Mouse (Mus musculus) adrenal gland, postnatal 36 days (tissue): ENCODE measurements at regions not wholly inside any gene's neighbourhood (a gene's known extent, or its start where the extent isn't known, plus 50 kb on each side); places are given as distances from the start of the nearest gene placed in this dataset.

Experiments
- DNase-seq, 2 experiments: peaks; one replicate each; pipeline ENCODE4 v3.0.0; 2021; ENCODE audit warnings: mixed read lengths in 1 of 2

DNA sequence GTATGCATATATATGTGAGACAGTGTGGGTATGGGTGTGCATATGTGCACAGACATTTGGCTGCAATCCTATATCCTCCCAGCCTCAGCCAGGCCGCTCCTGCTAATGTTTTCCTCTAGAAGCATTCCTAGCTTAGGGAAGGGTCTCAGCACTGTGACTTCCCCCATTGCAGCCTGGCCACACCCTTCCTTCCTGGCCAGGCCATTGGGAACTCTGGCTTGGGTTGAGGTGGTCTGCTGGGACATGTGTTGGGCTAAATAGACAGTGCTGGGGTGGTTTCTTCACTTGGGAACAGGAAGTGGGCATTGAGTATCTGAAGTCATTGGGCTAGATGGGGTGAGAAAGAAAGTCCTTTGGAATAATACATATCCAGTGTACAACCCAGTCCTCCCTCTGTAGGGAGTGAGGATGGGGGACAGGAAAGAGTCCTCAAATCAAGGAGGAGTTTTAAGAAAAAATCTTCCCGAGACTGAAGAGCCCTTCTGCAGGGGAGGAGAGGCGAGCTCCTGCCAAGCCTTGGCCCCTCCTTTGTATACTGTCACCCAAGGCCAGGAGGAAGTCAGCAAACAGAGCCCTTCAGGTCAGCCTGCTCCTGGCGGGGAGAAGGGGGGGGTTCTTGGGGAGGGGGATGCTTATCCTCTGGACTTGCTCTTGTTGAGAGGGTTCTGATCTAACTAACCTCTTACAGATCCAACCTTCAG, 116.0 kb upstream of the Zmiz1 start:
- DNase-seq: no peak

DNA sequence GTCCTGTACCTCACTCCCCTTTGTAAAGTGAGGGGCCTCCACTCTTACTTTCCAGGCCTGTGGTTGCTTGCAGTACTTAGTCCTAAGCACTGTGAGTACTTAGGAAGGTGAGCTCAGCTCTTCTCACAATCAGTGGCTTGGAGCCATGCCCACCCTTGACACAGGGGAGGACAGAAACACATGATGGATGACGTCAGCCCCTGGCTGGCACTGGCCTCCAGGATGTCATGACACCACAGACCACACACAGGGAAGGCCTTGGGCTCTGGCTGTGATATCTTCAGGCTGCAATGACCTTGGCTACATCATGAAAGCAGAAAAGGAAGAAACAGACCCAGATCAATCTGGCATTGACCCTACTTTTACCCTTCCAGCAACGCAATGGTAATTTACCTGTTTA, 113.0 kb upstream of the Zmiz1 start:
- peak; percentile 93 to 95 for DNase-seq

DNA sequence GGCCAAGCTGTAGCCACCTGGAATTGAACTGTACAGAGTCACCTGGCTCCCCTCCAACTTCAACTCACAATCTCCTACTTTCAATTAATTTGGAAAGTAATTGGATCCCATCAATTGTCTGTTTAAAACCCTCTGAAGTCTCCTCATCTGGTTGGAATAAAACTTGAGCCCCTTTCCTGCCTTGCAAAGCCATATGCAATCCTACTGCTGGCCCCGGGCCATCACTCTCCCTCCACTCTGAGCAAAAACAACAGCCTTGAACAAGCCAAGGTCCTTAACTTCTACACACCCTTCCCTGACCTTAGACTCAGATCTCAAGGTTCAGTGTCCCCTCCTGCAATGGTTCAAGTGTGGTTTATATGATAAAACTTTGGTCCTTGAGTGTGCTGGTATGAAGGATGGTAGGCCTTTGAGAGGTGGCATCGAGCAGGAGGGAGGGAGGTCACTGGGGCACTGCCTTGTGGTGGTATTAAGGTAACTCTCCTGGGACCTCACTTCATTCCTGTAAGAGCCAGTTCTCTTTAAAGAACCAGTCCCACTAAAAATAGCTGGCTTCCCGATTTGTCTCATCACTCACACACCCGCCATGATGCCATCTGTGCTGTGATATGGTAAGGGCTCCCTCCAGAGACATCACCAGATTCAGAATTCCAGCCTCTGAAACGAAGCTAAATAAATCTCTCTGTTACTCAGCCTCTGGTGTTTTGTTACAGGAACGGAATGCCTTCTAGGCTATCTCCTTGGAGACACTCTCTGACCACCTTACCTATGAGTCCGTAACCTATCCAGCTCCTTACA, 112.0 kb upstream of the Zmiz1 start:
- peak; percentile 74 to 80 for DNase-seq

- DNase-seq: no peak
Measured at GRCm38 (mm10) chr14:25350282-25350964, 108.6 kb upstream of the Zmiz1 start.

DNA sequence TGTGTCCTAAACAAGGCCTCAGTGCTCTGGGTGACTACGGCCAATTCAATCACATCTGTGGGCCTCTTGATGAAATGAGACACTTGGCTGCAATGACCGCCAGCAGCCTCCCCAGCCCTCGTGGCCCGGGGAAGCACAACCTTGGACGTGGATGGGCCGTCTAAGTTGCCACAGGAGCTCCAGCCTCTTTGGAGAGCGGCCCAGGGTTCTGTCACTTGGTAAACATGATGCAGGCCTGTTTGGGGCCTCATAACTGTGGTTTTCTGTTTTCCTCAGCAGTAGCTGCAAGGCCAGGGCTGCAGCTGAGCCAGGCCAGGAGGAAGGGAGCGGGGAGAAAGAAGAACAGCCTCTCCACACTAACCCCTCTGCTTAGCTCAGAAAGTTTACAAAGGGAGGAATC, 105.2 kb upstream of the Zmiz1 start:
- peak; percentile 81 to 89 for DNase-seq

DNA sequence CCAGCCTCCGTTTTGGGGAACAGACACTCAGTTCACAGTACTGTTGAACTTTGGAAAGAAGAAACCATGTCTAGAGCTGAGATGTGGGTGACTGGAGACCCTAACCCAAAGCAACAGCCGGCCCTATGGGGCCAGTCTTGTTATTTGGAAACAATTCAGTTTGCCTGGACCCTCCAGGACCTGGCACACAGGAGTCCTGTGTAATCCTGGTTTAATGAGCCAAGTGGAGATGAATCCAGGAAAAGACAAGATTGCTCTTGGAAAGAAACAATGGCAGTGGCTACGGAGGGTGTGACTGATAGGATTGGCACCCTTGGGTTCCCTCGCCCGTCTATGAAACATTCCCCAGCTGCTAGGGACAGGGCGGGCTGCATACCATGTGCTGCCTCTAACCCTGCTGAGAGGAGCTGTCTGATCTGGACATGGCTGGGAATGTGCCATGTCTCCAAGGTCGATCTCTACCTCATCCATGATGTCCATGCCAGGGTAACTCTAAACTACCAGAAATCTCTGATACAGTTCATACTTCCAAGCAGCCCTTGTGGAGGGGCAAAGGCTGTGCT, 104.6 kb upstream of the Zmiz1 start:
- DNase-seq: peak; percentile 71 to 73

DNA sequence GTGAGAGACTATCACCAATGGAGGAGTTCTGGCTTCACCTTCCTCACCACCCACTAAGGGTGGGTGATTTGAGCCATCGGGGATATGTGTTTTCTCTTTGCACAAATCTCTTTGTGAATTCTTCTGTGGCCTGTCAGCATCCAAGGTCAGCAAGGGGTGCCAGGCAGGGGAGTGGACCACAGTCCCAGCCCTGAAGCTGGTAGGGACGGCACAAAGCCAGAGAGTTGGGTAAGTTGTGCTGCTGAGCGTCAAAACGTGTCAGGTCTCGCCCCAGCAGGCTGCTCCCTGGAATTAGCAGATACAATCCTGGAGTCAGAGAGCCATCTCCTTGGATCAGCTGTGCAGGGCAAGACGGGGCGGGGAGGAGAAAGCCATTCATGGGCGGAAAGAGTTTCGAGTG, 101.2 kb upstream of the Zmiz1 start:
- DNase-seq: peak; percentile 74 to 84

GRCm38 (mm10) chr14:25359824-25360294, 99.1 kb upstream of the Zmiz1 start:
- DNase-seq: no peak

GRCm38 (mm10) chr14:25360726-25361125, 98.3 kb upstream of the Zmiz1 start:
- DNase-seq: no peak

GRCm38 (mm10) chr14:25361129-25361528, 97.9 kb upstream of the Zmiz1 start:
- no peak for DNase-seq

DNA sequence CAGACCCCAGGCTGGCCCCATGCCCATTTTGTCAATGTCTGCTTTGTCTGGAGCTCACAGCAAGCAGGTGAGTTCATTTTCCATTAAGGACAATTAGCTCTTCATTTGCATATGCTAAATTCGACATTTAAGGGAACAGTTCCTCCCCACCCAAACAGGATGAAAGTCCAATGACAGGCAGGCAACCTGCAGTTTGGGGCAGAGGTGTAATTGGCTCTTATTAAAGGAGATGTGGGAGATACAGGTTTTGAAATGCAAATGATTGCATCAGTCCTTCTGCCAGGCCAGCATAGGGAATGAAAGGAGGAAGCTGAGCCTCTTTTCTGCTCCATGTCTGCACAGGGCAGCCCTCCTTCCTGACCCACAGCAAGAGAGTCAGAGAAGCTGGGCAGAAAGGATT, 96.2 kb upstream of the Zmiz1 start:
- no peak for DNase-seq

GRCm38 (mm10) chr14:25365226-25365800, 93.7 kb upstream of the Zmiz1 start:
- no peak for DNase-seq

DNA sequence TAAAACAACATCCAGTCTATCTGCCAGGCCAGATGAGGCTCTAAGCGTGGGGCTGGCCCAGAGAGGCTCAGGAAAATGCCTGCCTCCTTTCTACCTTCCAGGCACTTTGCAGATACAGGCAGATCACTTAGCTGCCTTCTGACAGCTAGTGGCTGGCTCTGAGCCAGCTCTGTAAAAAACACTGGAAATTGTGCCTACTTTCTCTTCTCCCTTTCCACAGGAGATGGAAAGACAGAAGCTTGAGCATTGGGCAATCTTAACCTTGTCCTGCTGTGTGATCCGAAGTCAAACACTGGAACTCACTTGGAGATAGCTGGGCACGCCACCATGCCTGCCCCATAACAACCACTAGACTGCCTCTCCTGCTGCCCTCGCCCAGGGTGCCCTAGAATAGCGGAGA, 93.0 kb upstream of the Zmiz1 start:
- peak; percentile 49 to 55 for DNase-seq

DNA sequence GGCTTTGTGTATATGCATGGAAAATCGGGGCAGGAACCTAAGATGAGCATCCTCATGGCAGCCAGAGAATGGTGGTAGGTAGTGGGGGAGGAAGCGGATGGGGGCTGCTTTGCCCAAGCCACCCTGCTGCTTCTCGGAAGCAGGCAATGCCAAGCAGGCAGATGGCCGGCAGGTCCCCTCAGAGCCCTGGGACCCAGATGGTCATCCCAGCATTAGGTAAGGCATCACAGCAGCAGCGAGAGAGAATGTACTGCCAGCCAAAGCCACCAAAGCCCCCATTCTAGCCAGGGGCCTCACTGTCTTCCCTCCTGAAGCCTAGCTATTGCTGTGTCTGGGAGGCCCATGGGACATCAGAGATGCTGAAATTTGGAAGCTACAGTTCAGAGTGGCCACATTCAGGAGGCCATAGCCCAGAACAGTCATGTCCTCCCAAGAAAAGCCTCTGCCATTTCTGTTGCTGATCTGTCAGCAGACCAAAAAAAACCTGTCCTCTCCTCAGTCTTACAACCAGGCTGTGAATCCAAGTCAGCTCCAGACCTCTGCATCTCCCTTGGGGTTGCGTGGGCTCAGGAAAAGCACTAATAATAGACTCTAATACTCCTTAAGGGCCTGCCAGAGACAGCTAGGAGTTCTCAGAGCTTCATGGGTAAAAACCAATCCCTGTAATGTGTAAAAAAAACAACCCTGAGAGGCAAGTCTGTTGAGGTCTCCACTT, 88.5 kb upstream of the Zmiz1 start:
- DNase-seq: no peak

- no peak for DNase-seq
Measured at GRCm38 (mm10) chr14:25371021-25371400, 88.0 kb upstream of the Zmiz1 start.

- DNase-seq: peak; percentile 79 to 83
Measured at GRCm38 (mm10) chr14:25371661-25372060, 87.3 kb upstream of the Zmiz1 start.

DNA sequence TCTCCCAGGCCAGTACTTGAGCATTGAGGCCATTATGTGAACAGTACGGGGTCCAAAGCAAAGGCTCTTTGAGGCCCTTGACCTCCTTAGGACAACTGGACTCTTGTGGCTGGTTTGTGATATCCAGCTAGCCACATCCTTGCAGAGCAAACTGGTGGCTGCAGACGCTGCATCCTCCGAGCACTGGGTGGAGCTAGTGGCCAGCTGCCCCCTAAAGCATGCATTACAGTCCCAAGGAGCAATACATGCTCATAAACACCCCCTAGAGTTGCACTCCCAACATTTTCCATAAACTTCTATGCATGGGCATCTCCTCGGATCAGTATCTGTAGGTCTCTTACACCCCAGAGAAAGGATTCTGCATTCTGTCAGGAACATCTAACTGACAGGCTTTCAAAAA, 86.4 kb upstream of the Zmiz1 start:
- no peak for DNase-seq

DNA sequence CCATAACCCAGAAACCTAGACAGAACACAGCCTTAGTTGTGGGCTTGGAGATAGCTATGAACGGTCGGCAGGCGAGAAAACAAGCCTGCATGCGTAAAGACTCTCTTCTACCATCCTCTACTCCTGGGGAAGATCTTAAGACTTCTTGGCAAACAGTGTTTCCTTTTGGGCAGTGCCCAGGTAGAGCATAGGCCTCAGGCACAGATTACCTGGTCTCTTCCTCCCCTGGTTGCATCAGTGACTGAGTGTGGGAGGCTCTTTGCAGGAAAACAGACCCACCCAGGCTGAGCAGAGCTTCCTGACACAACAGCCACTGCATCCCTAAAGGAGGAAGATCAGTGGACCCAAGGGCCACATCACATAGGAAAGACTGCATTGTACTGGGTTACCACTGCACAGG, 85.8 kb upstream of the Zmiz1 start:
- no peak for DNase-seq

- DNase-seq: no peak
Measured at GRCm38 (mm10) chr14:25375001-25375400, 84.0 kb upstream of the Zmiz1 start.

- DNase-seq: no peak
Measured at GRCm38 (mm10) chr14:25377091-25377490, 81.9 kb upstream of the Zmiz1 start.

DNA sequence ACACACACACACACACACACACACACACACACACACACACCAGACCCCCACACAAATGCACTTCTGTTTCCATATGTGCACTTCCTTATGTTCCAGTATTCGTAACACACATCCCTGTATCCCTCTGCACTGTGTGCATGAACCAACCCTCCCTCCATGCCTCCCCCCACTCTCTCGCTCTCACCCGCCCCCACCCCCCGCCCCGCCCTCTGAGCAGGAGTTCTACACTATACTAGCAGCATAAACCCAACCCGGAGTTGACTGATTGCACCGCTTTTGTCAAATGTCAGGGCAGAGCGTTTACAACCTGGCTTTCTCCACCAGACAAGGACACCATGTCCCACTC, 81.5 kb upstream of the Zmiz1 start:
- DNase-seq: no peak
